Mouse (Mus musculus) cerebellum, adult 2 months (tissue): ENCODE results near the gene Asb4. TPM values are rescaled to one million over a fixed set of nuclear protein-coding genes. Genes with fewer than 3 reads are reported as not detected.

Source experiments
- DNase-seq, 2 experiments: peaks; one replicate each; pipeline ENCODE4 v3.0.0; 2021
- H3K27ac ChIP-seq: fragments of 200-500 bp; 2 replicates; pipeline ENCODE4 v1.5.1; 2012; ENCODE audit warnings: low read length, control low read depth, inconsistent platforms; ENCODE audit not compliant: insufficient read depth
- H3K27me3 ChIP-seq: fragments of 200-500 bp; 2 replicates; pipeline ENCODE4 v1.6.1; 2012; ENCODE audit warnings: inconsistent platforms, mild to moderate bottlenecking, low read length, moderate library complexity; ENCODE audit not compliant: control insufficient read depth, insufficient read depth
- H3K4me1 ChIP-seq: fragments of 200-500 bp; 2 replicates; pipeline ENCODE4 v1.6.1; 2011; ENCODE audit warnings: low read length; ENCODE audit not compliant: control insufficient read depth, insufficient read depth
- H3K4me3 ChIP-seq: fragments of 200-500 bp; replicated peaks from 2 replicates; pipeline ENCODE3; 2011; ENCODE audit warnings: mild to moderate bottlenecking, low read depth, low read length, control low read depth; ENCODE audit not compliant: insufficient read depth
- CTCF ChIP-seq: fragments of 200-500 bp; IDR thresholded peaks from 2 replicates; pipeline ENCODE4 v1.5.1; 2011; ENCODE audit warnings: low read depth, mild to moderate bottlenecking, control low read depth, low read length, moderate library complexity, borderline replicate concordance; ENCODE audit not compliant: insufficient read depth
- POLR2A ChIP-seq: fragments of 200-500 bp; IDR thresholded peaks from 2 replicates; pipeline ENCODE4 v1.6.1; 2011; ENCODE audit warnings: low read length, control low read depth, borderline replicate concordance; ENCODE audit not compliant: insufficient read depth
- WGBS: fragments of 180-500 bp; shearing (Covaris S2); methylation state at CpG from one replicate; pipeline ENCODE4 v1.1.7; 2018; 5-methylcytosine and 5-hydroxymethylcytosine counted together
- polyA plus RNA-seq: library from polyadenylated mRNA; depleted of rRNA; stranded (reverse); fragments of >200 nt; gene quantifications from 2 replicates; pipeline ENCODE4 v1.2.3, GENCODE M21; 2012

Gene Asb4
- polyA plus RNA-seq, 1 experiment: 1.4 TPM

DNA sequence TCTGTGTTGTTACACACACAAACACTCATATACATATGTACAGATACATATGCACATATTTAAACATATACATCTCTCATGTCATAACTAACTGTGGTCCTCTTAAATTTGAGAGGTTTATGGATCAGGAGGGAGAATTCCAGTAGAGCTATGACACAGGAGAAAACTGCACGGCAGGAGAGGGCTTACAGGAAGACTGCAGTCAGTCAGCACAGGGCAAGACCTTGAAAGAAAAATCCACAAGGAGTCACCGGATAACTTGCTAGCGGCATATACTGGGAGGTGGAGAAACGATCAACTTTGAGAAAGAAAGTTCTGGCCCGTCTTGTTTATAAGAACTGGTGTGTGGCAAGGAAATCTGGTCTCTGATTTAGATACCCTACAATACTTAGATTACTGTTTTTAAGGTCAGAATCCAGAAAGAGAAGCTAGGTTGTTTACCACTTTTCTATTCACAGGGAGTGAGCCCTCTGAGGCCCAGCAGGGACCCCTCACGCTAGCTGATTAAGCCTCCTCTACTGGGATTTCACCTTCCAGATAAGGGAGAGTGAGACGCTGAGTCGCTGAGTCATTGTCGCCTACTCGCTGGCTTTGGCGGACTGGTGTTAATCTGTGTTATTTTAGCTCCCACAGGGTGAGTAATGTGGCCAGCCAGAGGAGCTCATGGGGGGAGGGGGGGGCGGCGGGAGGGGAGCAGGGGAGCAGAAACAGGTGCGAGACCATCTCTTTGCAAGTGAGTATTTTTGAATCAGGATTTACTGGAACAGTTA lies 59.3 kb downstream of the Asb4 start:
- 11% methylated on average over 14 of the region's 14 CpGs for WGBS
- no peak for DNase-seq
- H3K4me1 ChIP-seq: no peaks in the 10 kb centered on the region
- TF ChIP-seq CTCF (no peak), POLR2A (no peak)
- no peak overlapping the region for H3K4me3 ChIP-seq
- no peaks in the 10 kb centered on the region for H3K27me3 ChIP-seq
- no peak overlapping the region for H3K27ac ChIP-seq

GRCm38 (mm10) chr6:5443104-5443863 lies 60.1 kb downstream of the Asb4 start:
- no peak for TF ChIP-seq POLR2A
- no peak for TF ChIP-seq CTCF
- Histone ChIP-seq H3K27ac (no peak overlapping the region), H3K4me3 (no peak overlapping the region), H3K4me1 (no peaks in the 10 kb centered on the region), H3K27me3 (no peaks in the 10 kb centered on the region)
- DNase-seq: no peak
- 6% methylated on average over 13 of the region's 13 CpGs for WGBS

DNA sequence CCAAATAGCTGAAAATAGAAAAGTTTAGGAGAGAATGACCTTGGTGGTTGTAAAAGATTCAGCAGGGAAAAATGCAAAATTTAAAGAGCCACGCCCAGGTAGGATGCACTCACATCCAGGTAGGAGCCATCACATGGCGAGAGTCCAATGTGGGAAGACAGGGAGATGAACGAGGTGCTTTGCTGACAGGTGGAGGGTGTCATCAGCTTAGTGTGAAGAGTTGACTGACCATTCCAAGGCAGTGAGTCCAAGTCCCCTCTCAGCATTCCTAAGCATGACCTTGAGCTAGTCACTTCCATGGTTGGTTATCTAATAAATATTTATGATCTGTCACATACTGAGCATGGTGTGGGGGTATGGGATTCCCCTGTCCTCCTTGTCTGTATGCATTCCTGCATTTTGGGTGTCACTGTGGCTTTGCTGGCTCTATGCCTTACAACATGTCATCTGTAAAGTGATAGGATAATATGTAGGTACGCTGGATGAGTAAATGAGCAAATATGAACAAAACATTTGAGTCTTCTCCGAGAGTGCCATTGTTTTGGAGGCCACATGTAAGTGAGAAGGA lies 61.2 kb downstream of the Asb4 start:
- Histone ChIP-seq H3K4me1 (no peaks in the 10 kb centered on the region), H3K4me3 (no peak overlapping the region), H3K27ac (no peak overlapping the region), H3K27me3 (no peaks in the 10 kb centered on the region)
- DNase-seq: no peak
- 87% methylated on average over 5 of the region's 5 CpGs for WGBS
- TF ChIP-seq CTCF (no peak), POLR2A (no peak)

DNA sequence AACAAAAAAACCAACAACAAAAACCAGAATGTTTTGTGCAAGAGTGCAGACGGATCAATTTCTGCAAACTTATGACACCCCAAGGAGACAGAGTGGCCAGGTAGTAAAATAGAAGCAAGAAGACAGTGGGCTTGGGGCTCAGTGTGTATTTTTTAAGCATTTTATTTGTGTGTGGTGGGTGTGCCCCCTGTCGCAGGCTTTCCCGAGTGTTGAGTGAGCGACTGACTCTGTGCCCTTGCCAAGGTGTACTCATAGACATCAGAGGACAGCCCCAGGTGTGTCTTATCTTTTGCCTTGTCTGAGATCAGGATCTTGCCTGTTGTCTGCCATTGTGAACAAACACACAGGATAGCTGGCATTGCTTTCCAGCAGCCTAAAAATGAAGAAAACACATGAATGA lies 63.8 kb downstream of the Asb4 start:
- no peaks in the 10 kb centered on the region for H3K27me3 ChIP-seq
- H3K4me1 ChIP-seq: no peaks in the 10 kb centered on the region
- no peak for TF ChIP-seq POLR2A
- no peak for TF ChIP-seq CTCF
- H3K27ac ChIP-seq: no peak overlapping the region
- 76% methylated on average over 4 of the region's 4 CpGs for WGBS
- no peak for DNase-seq
- no peak overlapping the region for H3K4me3 ChIP-seq

DNA sequence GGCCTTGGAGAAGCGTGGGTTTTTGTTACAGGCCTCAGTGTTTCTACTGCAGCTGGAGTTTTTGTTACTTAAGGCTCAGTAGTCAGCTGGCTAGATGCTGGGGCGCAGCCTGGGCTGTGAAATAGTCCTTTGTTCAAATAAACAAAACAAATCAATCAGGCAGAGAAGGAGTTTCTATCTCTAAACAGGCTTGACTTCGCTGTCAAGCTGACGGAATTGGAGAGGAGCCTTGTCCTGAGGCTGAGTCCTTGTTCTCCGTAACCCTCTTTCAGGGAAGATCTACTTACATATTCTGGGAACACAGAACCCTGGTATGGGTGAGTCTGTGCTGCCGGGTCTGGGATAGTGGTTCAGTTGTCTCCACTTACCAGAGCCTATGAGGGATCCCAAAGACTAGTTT lies 64.4 kb downstream of the Asb4 start:
- WGBS: 36% methylated on average over 6 of the region's 6 CpGs
- TF ChIP-seq POLR2A (no peak), CTCF (no peak)
- no peak overlapping the region for H3K4me3 ChIP-seq
- H3K27me3 ChIP-seq: no peaks in the 10 kb centered on the region
- H3K27ac ChIP-seq: peak overlapping the region; percentile 28; the same call in 1 of the 2 replicates
- peak in 1 of 2 experiments; percentile 13 for DNase-seq
- H3K4me1 ChIP-seq: no peaks in the 10 kb centered on the region

GRCm38 (mm10) chr6:5448396-5448795 lies 65.2 kb downstream of the Asb4 start:
- Histone ChIP-seq H3K27me3 (no peaks in the 10 kb centered on the region), H3K27ac (no peak overlapping the region), H3K4me3 (no peak overlapping the region), H3K4me1 (no peaks in the 10 kb centered on the region)
- no peak for TF ChIP-seq POLR2A
- TF ChIP-seq CTCF: no peak
- 58% methylated on average over 4 of the region's 4 CpGs for WGBS
- DNase-seq: no peak

DNA sequence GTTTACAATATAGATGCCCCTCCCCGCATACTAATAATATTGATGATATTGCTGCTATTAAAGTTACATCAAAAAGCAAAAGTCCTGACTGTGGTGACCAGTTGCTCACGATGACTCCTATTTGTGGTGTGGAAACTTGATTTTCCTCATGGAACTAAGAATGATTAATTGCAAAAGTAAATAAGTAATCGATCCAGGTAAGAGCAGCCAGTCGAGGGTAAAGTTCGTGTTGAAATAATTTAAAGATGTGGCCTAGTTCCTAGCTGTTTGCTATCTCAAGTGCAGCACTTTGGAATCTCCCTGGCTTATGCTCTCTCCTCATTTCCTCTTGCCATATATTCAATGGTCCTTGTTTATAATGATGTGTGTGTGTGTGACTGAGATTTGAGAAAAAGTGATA lies 66.7 kb downstream of the Asb4 start:
- WGBS: 94% methylated on average over 5 of the region's 5 CpGs
- no peak for DNase-seq
- H3K4me1 ChIP-seq: no peaks in the 10 kb centered on the region
- H3K27me3 ChIP-seq: no peaks in the 10 kb centered on the region
- H3K4me3 ChIP-seq: no peak overlapping the region
- H3K27ac ChIP-seq: no peak overlapping the region
- TF ChIP-seq POLR2A (no peak), CTCF (no peak)

DNA sequence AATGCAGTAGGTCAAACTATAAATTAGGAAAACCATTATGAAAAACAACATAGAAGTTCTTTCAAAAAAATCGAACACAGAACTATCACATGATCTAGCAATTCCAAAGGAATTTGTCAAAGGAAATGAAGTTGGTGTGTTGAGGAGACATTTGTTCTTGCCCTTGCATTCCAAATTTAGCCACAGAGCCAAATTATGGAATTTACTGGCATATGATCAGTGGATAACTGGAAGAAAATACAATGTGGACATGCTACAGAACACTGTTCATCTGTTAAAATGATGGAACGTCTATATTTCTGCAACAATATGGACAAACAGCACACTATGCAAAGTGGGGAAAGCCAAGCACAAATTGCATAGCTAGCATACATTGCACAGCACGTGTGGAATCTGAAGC lies 72.7 kb downstream of the Asb4 start:
- Histone ChIP-seq H3K27ac (no peak overlapping the region), H3K4me1 (no peaks in the 10 kb centered on the region), H3K4me3 (no peak overlapping the region), H3K27me3 (no peaks in the 10 kb centered on the region)
- WGBS: 81% methylated on average over 3 of the region's 3 CpGs
- TF ChIP-seq CTCF: no peak
- DNase-seq: no peak
